Mouse (Mus musculus): Measurements from ENCODE around the gene Arl15. TPM values are rescaled to one million over a fixed set of nuclear protein-coding genes. Genes with fewer than 3 reads are reported as not detected.
"Not testable (repeated sequence)": the region's sequence is repeated elsewhere in the genome, so short reads cannot be mapped to it uniquely, and the experiment has no call there.

Arl15 gene
- 10 to 100 TPM; 71.9 to 82.4 TPM for total RNA-seq (2021)

DNA sequence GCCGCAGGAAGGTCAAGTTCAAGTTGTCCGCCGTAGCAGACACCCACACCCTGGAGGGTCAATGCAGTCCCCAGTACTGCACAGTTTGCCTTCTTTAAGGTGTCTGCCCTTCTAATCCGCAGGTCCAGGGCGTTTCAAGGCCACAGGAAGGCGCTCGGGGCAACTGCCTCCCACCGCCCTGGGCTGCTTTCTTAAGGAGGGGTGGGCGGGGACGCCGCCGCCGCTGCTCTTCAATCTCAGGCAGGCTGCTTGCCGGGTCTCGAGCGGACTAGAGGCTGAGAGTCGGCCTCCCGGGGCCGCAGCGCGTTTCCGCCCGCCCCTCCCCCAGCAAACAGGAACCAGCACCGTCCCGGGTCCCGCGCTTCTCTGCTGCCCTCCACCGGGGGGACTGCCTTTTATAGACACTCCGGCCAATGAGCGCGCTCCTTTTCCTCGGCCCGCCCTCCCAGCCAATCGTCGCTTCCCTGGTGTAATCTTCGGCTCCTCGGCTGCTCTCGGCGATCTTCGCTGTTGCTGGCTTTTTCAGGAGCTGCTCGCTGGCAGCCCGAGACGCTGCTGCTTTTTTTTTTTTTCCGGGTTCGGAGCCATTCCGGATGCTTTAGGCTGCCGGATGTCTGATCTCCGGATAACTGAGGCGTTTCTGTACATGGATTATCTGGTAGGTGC lies at the start of gene Arl15:
Gene Arl15, plus strand, starts transcription at position 467 of the 666 bp plus-strand sequence.
- intact Hi-C loops (cut with DNase I), result loop anchor here (5.0 to 10.0 kb wide), 2 partner anchors 52 to 99 kb away; no protein-coding TSS in a partner anchor
- peak; percentile 99 for DNase-seq

DNA sequence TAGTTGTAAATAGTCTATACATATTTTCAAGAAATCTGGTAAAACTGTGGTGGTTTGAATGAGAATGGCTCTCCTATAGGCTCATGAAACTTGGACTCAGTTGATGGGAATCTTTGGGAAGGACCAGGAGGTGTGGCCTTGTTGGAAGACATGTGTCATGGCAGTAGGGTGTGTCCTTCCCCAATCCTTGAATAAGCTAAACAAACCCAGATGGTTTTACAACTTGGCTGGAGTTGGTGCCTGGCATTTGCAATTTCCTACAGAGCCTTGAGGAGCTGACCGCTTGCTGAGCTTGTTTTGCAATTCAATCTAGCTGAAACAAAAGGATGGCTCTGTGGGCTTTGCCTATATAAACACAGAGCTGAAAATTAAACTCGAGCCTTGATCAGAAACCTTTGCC lies 49.0 kb upstream of the Arl15 start:
- DNase-seq, result no peak
- intact Hi-C loops (cut with DNase I), result no loop called here

DNA sequence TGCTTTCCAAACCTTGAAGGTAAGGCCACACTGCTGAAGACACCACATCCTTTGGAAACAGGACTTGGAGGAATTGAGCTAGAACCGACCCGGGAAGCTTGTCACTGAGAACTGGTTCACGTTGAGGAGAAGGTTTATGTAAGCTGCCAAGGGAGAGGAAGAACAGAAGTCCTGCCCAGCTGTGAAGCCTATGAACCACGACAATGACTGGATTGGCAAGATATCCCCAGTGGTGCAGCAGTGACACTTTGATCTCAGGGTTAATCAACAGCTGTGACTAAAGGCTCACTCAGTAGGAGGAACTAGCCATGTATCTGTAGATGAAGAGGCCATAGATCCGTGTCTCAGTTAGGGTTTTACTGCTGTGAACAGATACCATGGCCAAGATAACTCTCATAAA lies 43.5 kb upstream of the Arl15 start:
- no peak for DNase-seq
- intact Hi-C loops (cut with DNase I), result no loop called here

DNA sequence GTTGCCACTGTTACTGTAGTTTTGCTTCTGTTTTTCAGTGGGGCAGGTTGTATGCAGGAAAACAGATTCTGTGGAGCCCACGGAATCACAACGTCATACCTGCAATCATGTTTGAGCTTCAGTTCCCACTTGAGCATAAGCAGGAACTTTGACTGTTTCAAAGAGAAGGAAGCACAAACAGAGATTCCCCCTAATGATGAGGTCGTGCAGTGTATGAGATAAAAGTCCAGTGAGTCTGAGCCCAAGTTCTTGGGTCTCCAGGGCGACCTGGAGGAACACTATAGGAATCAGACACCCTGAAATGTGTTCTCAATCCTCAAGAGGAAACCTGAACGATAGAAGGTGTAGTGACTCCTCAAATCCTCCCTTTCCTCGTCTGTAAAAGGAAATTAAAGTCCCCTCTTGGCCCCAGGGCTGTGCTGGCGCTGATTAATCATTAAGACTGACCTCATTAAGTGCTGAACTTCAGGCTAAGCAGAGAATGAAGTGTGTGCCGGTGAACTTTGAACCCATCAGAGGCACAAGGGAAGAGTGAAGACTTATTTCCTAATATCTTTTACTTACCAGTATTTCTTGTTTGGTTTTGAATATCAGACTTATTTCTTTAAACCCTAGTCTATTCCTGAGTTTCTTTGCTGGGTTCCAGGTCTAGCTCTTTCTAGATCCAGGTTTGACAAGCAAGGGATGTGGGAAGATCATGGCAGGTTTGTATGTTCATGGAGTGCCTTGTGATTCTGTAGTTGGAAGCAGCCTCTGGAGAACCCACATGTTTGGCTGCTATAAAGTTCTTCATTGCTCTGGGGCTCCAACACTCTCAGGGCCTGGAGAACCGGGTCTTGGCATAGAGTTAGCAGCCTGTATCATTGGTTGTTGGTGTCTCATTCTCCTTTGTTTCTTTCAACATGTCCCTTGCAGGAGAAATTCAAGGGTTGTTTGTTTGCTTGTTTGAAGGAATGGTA lies 39.3 kb upstream of the Arl15 start:
- intact Hi-C loops (cut with DNase I), result no loop called here
- DNase-seq, result no peak

DNA sequence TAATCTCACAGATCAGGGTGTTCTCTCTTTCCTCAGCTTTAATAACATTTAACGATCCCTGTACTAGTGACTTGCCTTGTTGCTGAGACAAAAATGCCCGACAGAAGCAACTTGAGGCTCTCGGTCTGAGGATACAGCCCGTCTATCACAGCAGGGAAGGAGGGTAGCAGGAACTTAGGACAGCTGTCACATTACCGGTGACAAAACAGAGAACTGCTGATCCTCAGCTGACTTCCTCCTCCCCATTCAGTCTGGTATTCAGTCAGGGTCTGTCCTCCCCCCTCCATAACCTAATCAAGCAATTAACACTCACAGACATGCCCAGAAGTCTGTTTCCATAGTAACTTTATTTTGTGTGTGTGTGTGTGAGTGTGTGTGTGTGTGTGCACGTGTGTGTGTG lies 38.5 kb upstream of the Arl15 start:
- no peak for DNase-seq
- intact Hi-C loops (cut with DNase I), result no loop called here

DNA sequence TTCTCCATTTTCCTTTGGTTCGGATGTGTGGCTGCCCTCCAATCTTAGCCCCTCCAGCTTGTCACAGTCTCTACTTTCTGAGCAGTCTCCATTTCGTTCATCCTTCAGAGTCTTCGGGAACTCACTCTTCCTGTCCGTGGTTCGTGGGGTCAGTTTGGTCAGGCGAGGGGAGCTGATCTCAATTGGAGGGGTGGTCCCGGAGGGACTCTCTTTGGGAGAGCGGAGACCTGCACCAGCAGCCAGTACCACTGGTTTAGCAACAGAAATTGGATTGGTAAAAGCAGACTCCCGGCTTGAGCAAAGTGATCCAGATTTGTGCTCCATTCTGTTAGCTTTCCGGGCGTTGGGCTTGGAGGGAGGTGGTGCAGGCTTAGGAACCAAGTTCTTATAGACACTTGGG lies 32.6 kb upstream of the Arl15 start:
- no peak for DNase-seq
- intact Hi-C loops (cut with DNase I), result no loop called here

DNA sequence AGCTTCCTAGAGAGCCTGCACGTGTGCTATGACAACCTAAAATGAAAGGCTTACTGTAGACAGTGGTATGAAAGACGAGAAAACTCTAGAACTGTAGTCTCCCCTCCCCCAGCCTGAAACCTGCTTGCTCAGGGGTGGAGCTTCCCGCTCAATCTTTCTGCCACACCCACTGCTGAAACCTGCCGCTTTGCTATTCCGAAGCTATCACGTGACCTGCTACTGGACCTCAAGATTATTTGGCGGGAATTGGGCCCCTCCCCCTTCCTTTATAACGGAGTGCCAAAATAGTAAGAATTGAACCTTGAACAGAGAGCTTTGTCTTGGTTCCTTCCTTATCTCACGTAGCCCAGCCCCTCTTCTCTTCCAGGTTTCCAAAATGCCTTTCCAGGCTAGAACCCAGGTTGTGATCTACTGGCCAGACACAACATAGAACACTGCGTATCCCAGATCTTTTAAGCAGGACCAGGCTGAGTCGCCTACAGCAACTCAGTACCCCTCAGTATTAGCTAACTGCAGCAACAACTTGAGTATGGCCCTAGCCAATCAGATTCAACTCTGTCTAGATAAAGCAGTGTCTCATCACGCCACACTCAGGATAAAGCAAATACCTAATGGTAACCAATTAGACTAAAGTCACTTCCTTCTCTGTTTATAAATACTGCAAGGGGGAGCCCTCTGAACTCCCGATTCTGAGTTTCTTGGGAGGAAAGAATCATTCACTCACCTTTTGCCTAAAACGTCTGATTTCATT lies 31.4 kb upstream of the Arl15 start:
- intact Hi-C loops (cut with DNase I), result no loop called here

DNA sequence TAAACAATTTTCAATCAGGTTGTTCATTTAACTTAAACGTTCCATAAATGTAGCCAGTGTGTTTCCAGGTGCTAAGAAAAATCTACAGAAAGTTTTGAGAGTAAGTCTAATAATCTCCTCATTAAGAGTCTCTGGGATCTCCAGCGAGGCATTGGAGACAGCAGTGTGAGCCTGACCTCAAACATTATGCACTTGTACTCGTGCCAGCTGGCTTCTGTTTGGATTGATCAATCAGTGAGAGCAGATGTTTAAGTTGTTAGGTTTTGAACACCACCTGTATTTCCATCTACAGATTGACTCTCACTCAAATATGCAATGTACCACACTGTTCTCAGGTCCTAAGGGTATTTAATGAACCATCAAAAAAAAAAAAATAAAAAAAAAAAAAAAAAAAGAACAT lies 28.9 kb upstream of the Arl15 start:
- DNase-seq, result peak; percentile 9
- intact Hi-C loops (cut with DNase I), result no loop called here

More for the DNA sequence above, 31.4 kb upstream of the Arl15 start:
- DNase-seq, result no peak

DNA sequence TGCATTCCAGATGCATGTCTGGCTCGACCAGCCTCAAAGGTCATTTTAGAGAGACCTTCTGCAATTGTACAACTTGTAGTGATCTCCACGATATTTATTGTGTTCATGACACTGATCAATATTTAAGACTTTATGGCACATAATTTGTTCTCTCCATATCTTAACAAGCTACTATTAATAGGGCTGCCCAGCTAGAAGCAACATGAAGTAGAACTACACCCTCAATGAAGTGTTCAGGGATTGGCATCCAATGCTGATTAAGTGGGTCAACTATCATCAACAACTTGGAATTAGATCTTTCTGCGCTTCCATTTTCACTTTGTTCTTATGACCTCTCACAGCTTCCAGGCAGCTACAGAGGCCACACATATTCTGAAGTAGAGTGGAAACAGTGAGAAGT lies 24.5 kb upstream of the Arl15 start:
- DNase-seq, result no peak
- intact Hi-C loops (cut with DNase I), result no loop called here

DNA sequence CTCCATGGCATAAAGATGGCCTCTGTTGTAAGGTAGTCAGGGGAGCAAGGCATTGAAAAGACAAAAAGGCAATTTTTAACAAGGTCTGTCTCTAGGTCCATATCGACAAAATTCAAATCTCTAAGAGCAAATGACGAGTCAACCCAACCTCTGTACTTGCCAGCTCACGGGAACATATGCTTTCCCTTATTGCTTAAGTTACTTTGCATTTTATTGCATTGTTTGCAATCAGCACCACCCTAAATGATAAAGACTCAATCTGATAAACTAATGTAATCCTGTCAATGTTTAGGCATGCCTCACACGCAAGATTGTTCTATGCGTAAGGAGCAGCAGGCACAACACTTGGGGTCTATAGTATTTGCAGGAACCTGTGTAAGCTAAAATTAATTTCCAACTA lies 24.0 kb upstream of the Arl15 start:
- intact Hi-C loops (cut with DNase I), result no loop called here
- no peak for DNase-seq

DNA sequence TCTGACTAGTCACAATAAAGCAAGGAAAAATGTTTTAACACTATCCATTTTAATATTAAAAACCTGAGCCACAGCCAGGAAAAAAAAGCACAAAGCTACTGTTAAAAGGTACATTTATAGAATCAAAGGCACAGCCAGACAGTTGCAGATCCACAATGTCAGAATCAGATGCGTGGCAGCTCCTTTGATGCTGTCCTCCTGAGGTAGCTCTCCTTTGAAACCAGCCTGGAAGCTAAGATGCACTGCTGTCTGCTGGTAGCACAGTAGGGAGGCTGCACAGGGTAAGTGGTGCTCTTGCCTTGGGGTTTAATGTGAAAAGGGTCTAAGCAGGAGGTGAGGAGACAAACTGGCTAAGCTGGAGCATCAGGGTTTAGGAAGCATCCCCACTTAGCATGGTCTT lies 23.0 kb upstream of the Arl15 start:
- no peak for DNase-seq
- intact Hi-C loops (cut with DNase I), result no loop called here

DNA sequence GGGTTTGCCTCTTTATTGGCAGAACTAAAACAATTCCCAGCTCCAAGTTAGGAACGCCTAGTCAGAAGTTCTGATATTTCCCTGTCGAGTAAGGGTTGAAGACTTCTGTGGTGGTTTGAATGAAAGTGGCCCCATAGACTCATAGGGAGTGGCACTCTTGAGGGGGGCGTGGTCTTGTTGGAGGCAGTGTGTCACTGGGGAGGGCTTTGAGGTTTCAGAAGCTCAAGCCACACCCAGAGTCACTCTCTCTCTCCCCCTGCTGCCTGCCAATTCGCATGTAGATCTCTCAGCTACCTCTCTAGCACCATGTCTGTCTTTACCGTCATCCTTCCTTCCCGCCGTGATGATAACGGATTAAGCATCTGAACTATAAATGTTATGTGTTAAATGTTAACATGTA lies 19.5 kb upstream of the Arl15 start:
- intact Hi-C loops (cut with DNase I), result no loop called here
- no peak for DNase-seq

DNA sequence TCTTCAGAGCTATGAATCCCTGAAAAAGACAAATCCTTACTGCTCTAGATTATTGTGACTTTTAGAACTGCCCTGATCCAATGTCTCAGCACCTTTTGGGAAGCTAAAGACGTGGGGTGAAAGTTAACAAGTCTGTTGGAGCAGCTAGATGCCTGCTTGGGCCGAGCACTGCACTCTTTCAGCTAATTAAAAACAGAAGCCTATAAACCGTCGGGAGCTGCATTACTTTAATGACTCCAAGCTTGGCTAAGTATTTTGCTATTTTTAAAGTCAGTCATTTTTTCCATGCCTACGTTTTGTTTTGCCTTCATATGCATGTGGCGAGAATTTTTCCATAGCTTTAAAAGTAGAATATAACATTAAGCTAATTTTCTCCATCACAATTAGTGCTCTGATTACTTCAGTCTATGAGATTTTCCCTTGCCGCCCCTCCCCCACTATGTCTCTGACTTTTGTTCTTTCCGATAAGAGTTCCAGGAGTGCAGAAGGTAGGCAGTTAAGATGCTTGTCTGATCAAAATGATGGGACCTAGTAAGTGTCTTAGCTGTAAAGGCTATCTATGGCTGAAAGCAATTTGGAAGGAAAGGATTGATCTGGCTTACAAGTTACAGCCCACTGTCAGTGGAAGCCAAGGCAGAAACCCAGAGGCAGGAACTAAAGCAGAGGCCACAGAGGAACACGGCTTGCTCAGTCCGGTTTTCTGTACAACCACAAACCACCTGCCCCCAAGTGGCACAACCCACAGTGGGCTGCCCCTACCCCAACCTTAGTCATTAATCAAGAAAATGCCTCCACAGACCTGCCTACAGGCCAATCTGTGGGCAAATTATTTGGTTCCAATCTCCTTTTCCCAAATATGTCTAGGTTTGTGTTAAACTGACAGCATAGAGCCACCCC lies 18.8 kb upstream of the Arl15 start:
- DNase-seq, result no peak
- intact Hi-C loops (cut with DNase I), result no loop called here

DNA sequence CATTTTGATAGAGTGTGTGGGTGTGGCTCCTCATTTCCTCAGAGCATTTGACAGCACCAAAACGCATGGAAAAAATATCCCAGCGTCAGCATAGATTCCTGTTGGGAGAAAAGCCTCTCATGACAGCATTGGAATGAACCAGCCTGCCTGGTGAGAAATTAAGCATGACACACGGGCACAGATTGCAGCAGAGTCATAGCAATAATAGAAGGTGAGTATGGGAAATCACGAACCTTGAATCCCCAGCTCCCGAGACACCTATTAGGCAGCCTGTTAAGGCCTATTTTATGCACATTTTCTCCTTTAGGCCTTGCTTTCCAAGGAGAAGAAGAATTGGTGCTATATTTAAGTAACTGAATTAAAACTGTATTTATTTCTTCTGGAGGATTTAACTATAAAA lies 8.5 kb upstream of the Arl15 start:
- no peak for DNase-seq
- intact Hi-C loops (cut with DNase I), result no loop called here

DNA sequence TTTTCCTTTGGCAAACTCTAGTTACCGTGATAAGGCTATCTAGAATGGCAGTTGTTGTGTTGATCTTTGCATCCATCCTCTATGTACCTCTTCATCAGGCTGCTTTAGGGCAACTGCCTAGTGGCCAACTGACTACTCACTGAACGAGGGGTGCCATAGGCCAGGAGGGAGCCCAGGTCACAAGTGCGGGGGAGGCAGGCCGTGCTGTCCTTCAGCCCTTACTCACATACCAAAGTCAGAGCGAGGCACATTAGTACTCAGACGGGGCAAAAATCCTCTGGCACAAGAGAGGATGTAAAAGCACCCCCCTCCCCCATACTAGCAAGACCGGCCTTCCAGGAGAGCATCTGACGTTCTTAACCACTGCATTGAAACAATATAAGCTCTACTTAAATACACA lies 7.2 kb upstream of the Arl15 start:
- intact Hi-C loops (cut with DNase I), result no loop called here
- no peak for DNase-seq

DNA sequence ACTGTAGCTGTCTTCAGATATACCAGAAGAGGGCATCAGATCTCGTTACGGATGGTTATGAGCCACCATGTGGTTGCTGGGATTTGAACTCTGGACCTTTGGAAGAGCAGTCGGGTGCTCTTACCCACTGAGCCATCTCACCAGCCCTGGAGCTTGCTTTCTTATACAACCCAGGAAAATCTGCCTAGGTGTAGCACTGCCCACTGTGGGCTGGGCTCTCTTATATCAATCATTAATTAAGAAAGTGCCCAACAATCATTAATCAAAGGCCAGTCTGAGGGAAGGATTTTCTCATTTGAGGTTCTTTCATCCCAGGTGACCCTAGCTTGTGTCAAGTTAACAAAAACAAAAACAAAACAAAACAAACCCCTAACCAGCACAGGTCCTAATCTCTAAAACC lies 4.3 kb upstream of the Arl15 start:
- intact Hi-C loops (cut with DNase I), result loop anchor here (5.0 to 10.0 kb wide), 2 partner anchors 48 to 95 kb away; no protein-coding TSS in a partner anchor
- not testable (repeated sequence) for DNase-seq

DNA sequence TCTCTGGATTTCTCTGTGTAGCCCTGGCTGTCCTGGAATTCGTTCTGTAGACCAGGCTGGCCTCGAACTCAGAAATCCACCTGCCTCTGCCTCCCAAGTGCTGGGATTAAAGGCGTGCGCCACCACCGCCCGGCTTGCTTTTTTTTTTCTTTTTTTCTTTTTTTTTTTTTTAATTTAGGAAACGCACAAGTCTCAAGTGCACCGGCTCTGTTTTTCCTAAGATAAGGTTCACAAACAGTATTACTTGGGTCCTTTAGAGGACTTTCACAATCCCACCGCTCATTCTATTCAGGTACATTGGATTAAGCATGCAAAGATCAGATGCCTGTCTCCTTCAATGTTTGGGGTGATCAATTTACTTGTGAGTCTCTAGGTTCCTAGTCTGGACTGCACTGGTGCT lies 668 bp upstream of the Arl15 start:
- DNase-seq, result no peak
- intact Hi-C loops (cut with DNase I), result loop anchor here (5.0 to 10.0 kb wide), 2 partner anchors 51 to 99 kb away; no protein-coding TSS in a partner anchor

DNA sequence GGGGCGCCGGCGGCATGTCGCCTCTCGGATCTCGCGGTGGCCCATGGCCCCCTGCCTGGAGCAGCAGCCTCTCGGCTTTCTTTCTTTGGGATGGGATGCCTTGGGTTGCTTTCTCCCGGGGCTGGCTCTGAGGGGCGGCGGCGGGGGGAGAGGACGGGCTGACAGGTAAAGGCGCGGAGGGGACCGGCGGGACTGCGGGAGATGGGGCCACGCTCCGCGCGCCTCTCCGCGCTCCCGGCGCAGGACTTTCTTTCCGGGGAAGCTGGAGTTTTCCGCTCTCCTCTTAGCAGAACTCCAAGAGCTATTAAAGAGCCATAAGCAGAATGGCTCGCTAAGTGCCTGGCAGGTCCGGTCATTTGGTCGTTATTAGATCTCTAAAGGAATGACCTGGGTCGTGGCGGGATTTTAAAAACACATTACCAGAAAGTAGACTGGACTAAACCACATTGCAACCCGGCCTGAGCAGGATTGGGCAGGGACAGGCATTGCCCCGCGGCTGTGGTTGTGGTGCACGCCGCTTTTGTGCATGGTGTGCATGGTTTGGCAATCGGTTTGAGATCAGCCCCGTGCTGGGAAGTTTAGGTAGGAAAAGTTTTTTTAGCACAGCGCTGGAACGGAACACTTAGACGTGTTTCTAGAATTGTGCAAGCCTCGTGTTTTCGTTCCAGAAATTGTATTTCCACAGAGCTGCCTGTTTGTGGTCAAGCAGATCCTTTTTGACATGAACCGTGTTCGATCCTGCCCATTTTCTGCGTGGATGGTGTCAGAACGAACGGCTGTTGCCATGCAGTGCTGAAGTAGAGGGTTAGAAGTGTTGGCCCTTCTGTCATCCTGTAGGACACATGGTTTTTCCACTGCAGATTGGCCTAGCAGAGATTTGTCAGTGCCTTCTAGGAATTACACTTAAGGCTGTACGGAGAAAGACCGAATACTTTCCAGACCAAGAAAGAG lies 675 bp downstream of the Arl15 start:
- peak; percentile 48 for DNase-seq
- intact Hi-C loops (cut with DNase I), result loop anchor here (5.0 to 10.0 kb wide), 3 partner anchors 53 to 100 kb away; no protein-coding TSS in a partner anchor

DNA sequence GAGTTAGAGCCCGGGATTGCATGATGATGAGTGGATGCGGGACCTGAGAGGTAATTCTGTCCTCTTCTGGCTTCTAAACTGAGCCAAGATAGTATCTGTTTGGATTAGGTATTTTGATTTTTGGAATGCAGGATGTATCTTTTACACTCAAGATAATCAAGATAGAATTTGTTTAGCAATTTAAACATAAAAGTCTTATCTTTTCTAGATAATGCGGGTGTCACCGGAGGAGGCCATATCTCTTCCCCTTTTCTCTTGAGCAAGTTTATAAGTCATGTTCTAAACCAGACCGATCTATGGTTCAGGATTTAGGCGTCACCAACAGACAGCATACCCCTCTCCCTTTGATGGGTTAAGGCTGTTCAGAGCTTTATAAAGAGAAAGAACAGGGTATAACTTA lies 3.1 kb downstream of the Arl15 start:
- intact Hi-C loops (cut with DNase I), result loop anchor here (5.0 to 10.0 kb wide), 2 partner anchors 60 to 103 kb away; no protein-coding TSS in a partner anchor
- DNase-seq, result no peak
